Mouse (Mus musculus) stomach, postnatal 0 days (tissue): Measurements from ENCODE around the gene Chn2.

Experiments used
- CTCF ChIP-seq: IDR thresholded peaks from 2 replicates; pipeline ENCODE4 v1.5.1; 2016; ENCODE audit warnings: antibody characterized with exemption, low read depth, mild to moderate bottlenecking, moderate library complexity
- EP300 ChIP-seq: optimal IDR thresholded peaks from 2 replicates; pipeline ENCODE3; 2016; ENCODE audit warnings: antibody characterized with exemption

DNA sequence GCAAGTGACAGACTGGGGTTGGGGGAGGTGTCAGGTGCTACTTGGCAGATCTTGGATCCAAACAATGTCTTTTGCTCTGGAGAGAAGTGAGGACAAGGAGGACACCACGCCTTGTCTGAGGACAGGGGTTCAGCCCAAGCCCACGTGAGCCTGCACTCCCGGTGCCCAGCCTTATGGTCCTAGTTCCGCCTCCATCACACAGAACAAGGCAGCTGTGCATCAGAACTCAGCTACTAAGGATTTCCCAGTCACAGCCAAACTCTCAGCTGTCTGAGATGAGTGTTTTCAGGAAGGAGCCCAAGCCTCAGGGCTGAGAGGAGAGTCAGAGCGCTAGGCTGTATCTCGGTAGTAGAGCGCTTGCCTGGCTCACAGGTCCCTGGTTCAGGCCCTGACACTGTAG lies 214.5 kb downstream of the Chn2 start:
- TF ChIP-seq CTCF (no peak), EP300 (no peak)
